Mouse (Mus musculus) myocyte (in vitro differentiated cells): ENCODE measurements at regions not wholly inside any gene's neighbourhood (a gene's known extent, or its start where the extent isn't known, plus 50 kb on each side); places are given as distances from the start of the nearest gene placed in this dataset.

Experiments
- H3K27me3 ChIP-seq: one replicate; pipeline ENCODE4 v1.6.1; 2011; ENCODE audit not compliant: control insufficient read depth, insufficient read depth, insufficient read length
- H3K36me3 ChIP-seq: one replicate; pipeline ENCODE4 v1.6.1; 2011; ENCODE audit not compliant: control insufficient read depth, insufficient read depth
- H3K4me2 ChIP-seq: one replicate; pipeline ENCODE4 v1.6.1; 2011; ENCODE audit warnings: low read depth, control low read depth
- H3K4me3 ChIP-seq: one replicate; pipeline ENCODE4 v1.5.1; 2011; ENCODE audit warnings: mild to moderate bottlenecking, control low read depth, moderate library complexity
- H3K79me2 ChIP-seq: one replicate; pipeline ENCODE4 v1.6.1; 2011; ENCODE audit not compliant: control insufficient read depth, insufficient read depth
- H3ac ChIP-seq: one replicate; pipeline ENCODE4 v1.6.1; 2011; ENCODE audit not compliant: control insufficient read depth, insufficient read length
- CEBPB ChIP-seq: IDR thresholded peaks from 2 replicates; pipeline ENCODE4 v1.6.1; 2011; ENCODE audit warnings: mild to moderate bottlenecking, moderate library complexity; ENCODE audit not compliant: poor library complexity, insufficient read depth, severe bottlenecking
- E2F4 ChIP-seq: IDR thresholded peaks from one replicate; pipeline ENCODE4 v1.6.1; 2011; ENCODE audit warnings: mild to moderate bottlenecking, control low read depth, moderate library complexity; ENCODE audit not compliant: insufficient read depth
- MAX ChIP-seq: IDR thresholded peaks from one replicate; pipeline ENCODE4 v1.6.1; 2011; ENCODE audit warnings: low read depth, mild to moderate bottlenecking, control low read depth
- MYOD1 ChIP-seq, 3 experiments: IDR thresholded peaks; one replicate each; pipeline ENCODE4 v1.6.1; 2011; ENCODE audit warnings: control low read depth in 2 of 3, low read depth in 2 of 3, mild to moderate bottlenecking in 2 of 3, moderate library complexity in 1 of 3; ENCODE audit not compliant: insufficient read length in 2 of 3, control insufficient read depth in 1 of 3
- MYOG ChIP-seq, 3 experiments: IDR thresholded peaks; one replicate each; pipeline ENCODE4 v1.6.1; 2011; ENCODE audit warnings: control low read depth in 2 of 3, low read depth in 2 of 3, mild to moderate bottlenecking in 2 of 3; ENCODE audit not compliant: insufficient read length in 2 of 3, control insufficient read depth in 1 of 3, insufficient read depth in 1 of 3
- POLR2A ChIP-seq: IDR thresholded peaks from one replicate; pipeline ENCODE4 v1.6.1; 2011; ENCODE audit warnings: low read depth, mild to moderate bottlenecking, control low read depth, moderate library complexity; ENCODE audit not compliant: insufficient read length
- POLR2AphosphoS2 ChIP-seq: IDR thresholded peaks from one replicate; pipeline ENCODE4 v1.6.1; 2011; ENCODE audit warnings: low read depth, control low read depth; ENCODE audit not compliant: insufficient read length
- REST ChIP-seq: IDR thresholded peaks from one replicate; pipeline ENCODE4 v1.6.1; 2011; ENCODE audit warnings: mild to moderate bottlenecking, control low read depth, moderate library complexity; ENCODE audit not compliant: insufficient read depth, insufficient read length
- SRF ChIP-seq: IDR thresholded peaks from one replicate; pipeline ENCODE4 v1.6.1; 2011; ENCODE audit warnings: low read depth; ENCODE audit not compliant: control insufficient read depth, insufficient read length
- TCF12 ChIP-seq: IDR thresholded peaks from one replicate; pipeline ENCODE4 v1.6.1; 2011; ENCODE audit warnings: mild to moderate bottlenecking, control low read depth; ENCODE audit not compliant: poor library complexity, insufficient read depth, severe bottlenecking
- TCF3 ChIP-seq: IDR thresholded peaks from one replicate; pipeline ENCODE4 v1.6.1; 2011; ENCODE audit warnings: low read depth, control low read depth; ENCODE audit not compliant: insufficient read length
- USF1 ChIP-seq: IDR thresholded peaks from one replicate; pipeline ENCODE4 v1.6.1; 2011; ENCODE audit warnings: low read depth, mild to moderate bottlenecking, control low read depth, moderate library complexity

GRCm38 (mm10) chr10:67339371-67339929, 54.3 kb upstream of the Nrbf2 start:
- no peaks in the 10 kb centered on the region for H3K79me2 ChIP-seq
- H3ac ChIP-seq, result no peak overlapping the region
- H3K4me3 ChIP-seq, result no peak overlapping the region
- H3K36me3 ChIP-seq, result no peaks in the 10 kb centered on the region
- H3K4me2 ChIP-seq, result no peak overlapping the region
- no peaks in the 10 kb centered on the region for H3K27me3 ChIP-seq
- TF ChIP-seq MYOD1 (IDR thresholded peaks at IDR 0.05; ENCODE audit: control insufficient read depth in 1 of 3, insufficient read length in 2 of 3, low read depth in 2 of 3) (no peak), POLR2AphosphoS2 (no peak), CEBPB (peak; percentile 83)

- no peaks in the 10 kb centered on the region for H3K36me3 ChIP-seq
- H3K27me3 ChIP-seq, result no peaks in the 10 kb centered on the region
- no peak overlapping the region for H3K4me3 ChIP-seq
- TF ChIP-seq SRF (no peak), CEBPB (0 out of 2 replicates have a peak, but pooled peaks have one; percentile 1)
- no peak overlapping the region for H3ac ChIP-seq
- no peaks in the 10 kb centered on the region for H3K79me2 ChIP-seq
- no peak overlapping the region for H3K4me2 ChIP-seq
These were observed 59.6 kb upstream of the Nrbf2 start for GRCm38 (mm10) chr10:67344722-67345121.

GRCm38 (mm10) chr10:67350956-67351355, 65.9 kb upstream of the Nrbf2 start:
- H3K36me3 ChIP-seq, result no peaks in the 10 kb centered on the region
- TF ChIP-seq TCF3 (no peak), REST (no peak), POLR2AphosphoS2 (no peak), TCF12 (no peak), MYOG (IDR thresholded peaks at IDR 0.05; ENCODE audit: control insufficient read depth in 1 of 3, insufficient read depth in 1 of 3, insufficient read length in 2 of 3, low read depth in 2 of 3) (no peak), E2F4 (no peak), MYOD1 (IDR thresholded peaks at IDR 0.05; ENCODE audit: control insufficient read depth in 1 of 3, insufficient read length in 2 of 3, low read depth in 2 of 3) (no peak), SRF (no peak), MAX (no peak), POLR2A (no peak), CEBPB (no peak), USF1 (no peak)
- no peaks in the 10 kb centered on the region for H3K79me2 ChIP-seq
- no peak overlapping the region for H3K4me2 ChIP-seq
- no peaks in the 10 kb centered on the region for H3K27me3 ChIP-seq
- H3ac ChIP-seq, result no peak overlapping the region
- no peak overlapping the region for H3K4me3 ChIP-seq

GRCm38 (mm10) chr10:67360793-67361192, 75.7 kb upstream of the Nrbf2 start:
- no peaks in the 10 kb centered on the region for H3K27me3 ChIP-seq
- H3K4me3 ChIP-seq, result no peak overlapping the region
- peak overlapping the region; percentile 79 for H3K4me2 ChIP-seq
- no peak overlapping the region for H3ac ChIP-seq
- no peaks in the 10 kb centered on the region for H3K79me2 ChIP-seq
- peak; percentile 83 for TF ChIP-seq USF1
- TF ChIP-seq E2F4, result no peak
- TF ChIP-seq MAX, result peak; percentile 34
- no peaks in the 10 kb centered on the region for H3K36me3 ChIP-seq

GRCm38 (mm10) chr10:67361281-67361680, 76.2 kb upstream of the Nrbf2 start:
- Histone ChIP-seq H3K79me2 (no peaks in the 10 kb centered on the region), H3ac (no peak overlapping the region), H3K27me3 (no peaks in the 10 kb centered on the region), H3K36me3 (no peaks in the 10 kb centered on the region), H3K4me2 (peak overlapping the region; percentile 79), H3K4me3 (no peak overlapping the region)
- TF ChIP-seq POLR2A (no peak), E2F4 (no peak)

GRCm38 (mm10) chr10:67364595-67364994, 79.5 kb upstream of the Nrbf2 start:
- H3ac ChIP-seq, result no peak overlapping the region
- no peak overlapping the region for H3K4me2 ChIP-seq
- TF ChIP-seq SRF (no peak), CEBPB (no peak), POLR2A (no peak), MAX (no peak), MYOG (IDR thresholded peaks at IDR 0.05; ENCODE audit: control insufficient read depth in 1 of 3, insufficient read depth in 1 of 3, insufficient read length in 2 of 3, low read depth in 2 of 3) (no peak), REST (no peak), TCF12 (no peak), TCF3 (no peak), USF1 (no peak), MYOD1 (IDR thresholded peaks at IDR 0.05; ENCODE audit: control insufficient read depth in 1 of 3, insufficient read length in 2 of 3, low read depth in 2 of 3) (no peak), E2F4 (no peak)
- H3K4me3 ChIP-seq, result no peak overlapping the region
- no peaks in the 10 kb centered on the region for H3K27me3 ChIP-seq
- H3K79me2 ChIP-seq, result no peaks in the 10 kb centered on the region
- H3K36me3 ChIP-seq, result no peaks in the 10 kb centered on the region
